Mouse (Mus musculus): ENCODE measurements at regions not wholly inside any gene's neighbourhood (a gene's known extent, or its start where the extent isn't known, plus 50 kb on each side); places are given as distances from the start of the nearest gene placed in this dataset.

- DNase-seq: no peak
- intact Hi-C loops (cut with DNase I): no loop called here
Measured at GRCm38 (mm10) chr12:71370091-71370490, 60.4 kb downstream of the Dact1 start.

DNA sequence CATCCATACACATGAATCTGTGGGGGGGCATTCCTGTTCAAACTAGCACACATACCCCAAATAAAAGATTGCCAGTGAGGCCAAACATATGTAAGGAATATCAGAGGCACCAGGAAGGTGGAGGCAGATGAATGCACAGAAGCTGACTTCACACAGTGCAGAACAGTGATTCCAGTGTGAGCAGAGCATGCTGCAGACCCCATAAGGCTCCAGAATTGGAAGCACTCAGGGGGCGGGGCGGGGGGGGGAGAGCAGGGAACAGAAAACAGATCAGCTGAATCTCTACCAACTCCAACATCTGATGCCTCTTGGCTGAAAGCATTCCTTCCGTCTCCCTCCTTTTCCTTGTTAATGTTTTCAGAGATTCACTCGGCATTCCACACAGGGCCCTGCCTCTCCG, 62.3 kb downstream of the Dact1 start:
- intact Hi-C loops (cut with DNase I): no loop called here
- DNase-seq: no peak

GRCm38 (mm10) chr12:71373633-71374032, 63.9 kb downstream of the Dact1 start:
- DNase-seq: no peak
- intact Hi-C loops (cut with DNase I): no loop called here

DNA sequence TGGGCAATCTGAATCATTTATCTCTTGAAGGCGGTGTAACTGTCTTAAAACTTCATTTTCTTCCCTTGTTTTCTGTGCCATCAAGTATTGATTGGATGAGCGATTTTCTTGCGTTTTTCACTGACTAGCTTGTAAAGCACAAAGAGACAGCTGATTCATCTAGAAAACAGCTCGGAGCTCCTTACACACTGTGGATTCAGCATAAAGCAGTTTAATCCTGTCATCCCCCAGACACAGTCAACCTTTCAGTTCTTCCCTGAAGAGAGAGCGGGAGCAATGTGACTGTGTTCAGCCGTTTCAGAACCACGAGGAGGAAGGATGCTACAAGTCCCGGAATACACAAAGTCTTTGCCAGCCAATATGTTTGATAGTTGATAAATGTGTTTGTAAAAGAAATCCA, 66.8 kb downstream of the Dact1 start:
- intact Hi-C loops (cut with DNase I): no loop called here
- DNase-seq: no peak

DNA sequence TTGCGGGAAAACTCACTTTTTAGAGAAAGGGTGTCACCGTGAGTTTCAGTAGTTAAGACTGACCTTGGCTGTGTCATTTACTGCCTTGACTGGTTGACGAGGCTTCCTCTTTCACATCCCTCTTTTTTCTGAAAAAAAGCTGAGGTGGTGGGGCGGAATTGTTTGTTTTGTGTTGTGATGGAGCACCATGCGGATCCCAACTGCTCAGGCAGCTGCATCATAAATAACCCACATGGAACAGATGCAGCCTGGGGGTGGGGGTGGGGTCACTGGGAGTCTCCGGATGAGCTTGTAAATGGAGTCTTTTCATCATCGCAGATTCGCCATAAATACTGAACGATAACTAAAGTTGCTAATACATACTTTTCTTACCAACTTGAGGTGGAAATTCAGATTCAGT, 67.3 kb downstream of the Dact1 start:
- DNase-seq: no peak
- intact Hi-C loops (cut with DNase I): no loop called here

DNA sequence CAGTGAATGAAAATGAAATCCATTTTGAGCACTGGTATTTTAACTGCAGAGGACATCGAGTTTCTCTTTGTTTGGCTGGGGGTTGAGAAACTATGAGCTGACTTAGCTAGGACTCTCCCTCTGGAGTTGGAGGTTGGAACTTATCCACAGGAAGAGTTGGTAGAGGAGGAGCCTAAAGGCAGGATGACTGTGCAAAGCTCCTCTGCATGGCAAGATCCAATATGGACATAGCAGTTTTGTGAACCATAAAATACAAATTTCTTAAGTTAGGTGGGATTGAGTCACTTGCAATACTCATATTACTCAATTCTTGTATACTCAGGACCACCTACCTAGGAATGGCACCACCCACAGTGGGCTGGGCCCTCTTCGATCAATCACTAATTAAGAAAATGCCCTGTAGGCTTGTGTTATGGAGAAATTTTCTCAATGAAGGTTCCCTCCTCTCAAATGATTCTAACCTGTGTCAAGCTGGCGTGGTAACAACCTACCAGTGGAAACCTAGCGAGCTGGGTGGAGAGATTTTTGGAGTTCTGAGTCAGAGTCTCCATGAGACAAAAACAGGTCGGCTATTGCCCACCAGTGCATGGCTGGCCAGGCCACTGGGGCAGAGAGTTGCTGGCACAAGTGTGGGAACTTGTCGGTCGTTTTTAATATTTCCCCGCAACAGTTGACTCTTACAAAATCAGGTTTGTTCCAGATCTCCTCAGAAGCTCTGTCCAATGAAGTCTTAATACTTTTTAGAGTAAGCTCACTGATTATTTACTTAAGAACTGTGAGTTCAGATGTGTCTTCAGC, 70.1 kb downstream of the Dact1 start:
- intact Hi-C loops (cut with DNase I): no loop called here
- no peak for DNase-seq

GRCm38 (mm10) chr12:71380424-71380761, 70.7 kb downstream of the Dact1 start:
- intact Hi-C loops (cut with DNase I): no loop called here
- no peak for DNase-seq

- intact Hi-C loops (cut with DNase I): no loop called here
- DNase-seq: peak in 1 of 2 experiments; percentile 26
Measured at GRCm38 (mm10) chr12:71386251-71386650, 76.6 kb downstream of the Dact1 start.

GRCm38 (mm10) chr12:71391481-71391880, 81.8 kb downstream of the Dact1 start:
- DNase-seq: no peak
- intact Hi-C loops (cut with DNase I): no loop called here

GRCm38 (mm10) chr12:71393752-71394151, 84.1 kb downstream of the Dact1 start:
- DNase-seq: no peak
- intact Hi-C loops (cut with DNase I): no loop called here

DNA sequence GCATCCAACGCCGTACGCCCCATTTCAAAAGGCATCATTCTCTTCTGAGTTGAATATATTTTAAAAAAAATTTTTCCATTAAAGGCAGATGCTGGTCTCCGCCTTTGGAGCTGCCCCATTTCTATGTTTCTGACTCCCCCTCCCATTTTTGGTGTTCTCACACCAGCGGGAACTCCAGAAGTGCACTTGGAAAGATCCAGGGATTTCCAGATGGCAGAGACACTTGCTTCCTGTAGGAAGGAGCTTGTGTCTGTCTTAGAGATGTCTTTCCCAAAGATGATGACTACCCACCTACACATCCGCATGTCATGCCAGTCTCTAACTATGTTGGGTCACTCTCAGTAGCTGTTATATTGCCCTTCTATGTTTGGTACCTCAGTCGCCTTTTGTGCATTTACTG, 87.8 kb downstream of the Dact1 start:
- no peak for DNase-seq
- intact Hi-C loops (cut with DNase I): no loop called here

DNA sequence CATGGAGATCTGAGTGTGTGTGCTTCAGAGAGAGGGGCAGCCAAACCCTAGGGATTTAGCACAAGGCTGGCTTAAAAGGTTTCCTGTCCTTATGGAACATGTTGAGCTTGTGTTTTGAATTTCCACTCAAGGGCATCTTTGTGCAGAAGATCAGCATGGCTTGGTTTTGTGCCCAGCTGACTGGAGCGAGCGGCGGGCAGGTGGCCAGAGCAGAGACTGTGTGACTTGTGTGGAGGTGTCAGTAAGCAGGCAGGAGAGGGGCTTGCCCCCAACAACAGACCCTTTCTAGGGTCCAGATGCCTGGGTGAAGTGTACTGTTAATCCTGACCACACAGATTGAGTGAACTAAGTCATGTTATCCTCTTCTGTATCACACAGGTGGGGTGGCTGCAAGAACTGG, 89.0 kb downstream of the Dact1 start:
- peak; percentile 55 to 63 for DNase-seq
- intact Hi-C loops (cut with DNase I): no loop called here

DNA sequence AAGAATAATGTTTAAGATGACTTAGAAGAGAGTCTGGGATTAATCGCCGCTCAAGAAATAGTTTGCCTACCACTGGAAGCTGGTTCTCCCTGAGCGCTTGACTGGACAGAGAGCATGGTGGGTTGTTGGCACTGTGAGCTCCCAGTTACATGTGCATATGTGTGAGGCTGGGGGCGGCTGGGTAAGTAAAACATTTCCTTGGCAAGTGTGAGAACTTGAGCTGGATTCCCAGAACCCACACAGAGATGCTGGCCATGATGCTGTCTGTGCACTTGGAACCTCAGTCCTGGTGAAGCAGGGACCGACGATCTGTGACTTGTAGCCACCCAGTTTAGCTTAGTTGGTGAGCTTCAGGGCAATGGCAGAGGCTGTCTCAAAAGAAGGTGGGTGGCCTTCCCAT, 90.5 kb downstream of the Dact1 start:
- intact Hi-C loops (cut with DNase I): no loop called here
- DNase-seq: no peak

- intact Hi-C loops (cut with DNase I): no loop called here
- no peak for DNase-seq
Measured at GRCm38 (mm10) chr12:71401621-71402416, 92.1 kb downstream of the Dact1 start.

GRCm38 (mm10) chr12:71407294-71407693, 97.6 kb downstream of the Dact1 start:
- no peak for DNase-seq
- intact Hi-C loops (cut with DNase I): no loop called here

DNA sequence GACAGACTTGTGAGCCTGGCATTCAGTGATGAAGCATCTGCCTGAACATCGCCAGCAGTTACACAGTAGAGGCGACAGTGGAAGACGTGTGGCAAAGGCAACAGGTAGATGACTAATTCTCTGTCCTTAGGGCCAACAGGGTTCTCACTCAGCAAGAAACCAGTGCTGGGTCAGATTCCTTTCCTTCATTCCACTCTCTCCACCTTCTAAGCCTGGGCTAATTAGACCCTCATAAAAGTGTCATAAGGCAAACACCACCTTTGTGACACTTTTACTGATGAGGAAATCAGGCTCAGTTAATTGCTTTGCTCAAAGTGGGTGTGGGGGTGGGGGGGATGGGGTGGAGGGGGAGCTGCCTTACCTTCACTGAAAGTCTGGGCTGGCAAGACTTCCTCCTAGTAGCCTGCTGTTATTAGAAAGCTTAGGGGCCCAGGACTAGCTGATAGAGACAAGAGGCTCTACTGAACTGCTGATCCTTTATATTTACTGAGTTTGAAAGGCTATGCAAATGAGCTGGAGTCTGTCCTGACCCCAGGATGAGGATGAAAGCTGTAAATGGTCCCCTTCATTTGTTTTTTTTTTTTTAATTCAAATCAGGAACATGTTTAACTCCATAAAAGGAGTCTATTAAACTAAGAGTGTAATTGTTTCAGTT, 98.8 kb downstream of the Dact1 start:
- DNase-seq: no peak
- intact Hi-C loops (cut with DNase I): no loop called here

GRCm38 (mm10) chr12:71412331-71412730, 102.6 kb downstream of the Dact1 start:
- intact Hi-C loops (cut with DNase I): no loop called here
- DNase-seq: no peak

- intact Hi-C loops (cut with DNase I): no loop called here
- no peak for DNase-seq
Measured at GRCm38 (mm10) chr12:71416968-71417367, 107.3 kb downstream of the Dact1 start.

GRCm38 (mm10) chr12:71418186-71418585, 108.5 kb downstream of the Dact1 start:
- DNase-seq: peak; percentile 43 to 50
- intact Hi-C loops (cut with DNase I): no loop called here

GRCm38 (mm10) chr12:71419161-71419560, 109.5 kb downstream of the Dact1 start:
- no peak for DNase-seq
- intact Hi-C loops (cut with DNase I): no loop called here

- no peak for DNase-seq
- intact Hi-C loops (cut with DNase I): no loop called here
Measured at GRCm38 (mm10) chr12:71426023-71426719, 116.5 kb downstream of the Dact1 start.

Data from heart, postnatal 14 days (tissue).